Mouse (Mus musculus) kidney, postnatal 4 days (tissue): ENCODE data around the gene Xylt1.

Experiments
- DNase-seq, 2 experiments: peaks; one replicate each; pipeline ENCODE4 v3.0.0; 2021; ENCODE audit warnings: mixed read lengths in 2 of 2

Gene Xylt1

DNA sequence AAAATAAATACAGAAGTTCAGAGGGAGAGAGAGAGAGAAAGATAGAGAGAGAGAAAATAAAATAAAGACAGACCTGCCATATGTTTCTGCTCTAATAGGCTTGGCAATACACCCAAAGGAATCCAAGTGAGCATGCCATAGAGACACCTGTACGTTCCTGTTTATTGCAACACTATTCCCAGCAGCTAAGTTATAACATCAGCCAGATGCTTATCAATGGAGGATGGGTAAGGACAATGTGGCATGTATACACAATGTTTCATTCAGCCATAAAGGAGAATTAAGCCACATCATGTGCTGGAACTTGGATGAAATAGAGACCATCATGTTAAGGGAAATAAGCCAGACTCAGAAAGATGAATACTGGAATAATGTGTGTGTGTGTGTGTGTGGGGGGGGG, 186.1 kb downstream of the Xylt1 start:
- DNase-seq: no peak

DNA sequence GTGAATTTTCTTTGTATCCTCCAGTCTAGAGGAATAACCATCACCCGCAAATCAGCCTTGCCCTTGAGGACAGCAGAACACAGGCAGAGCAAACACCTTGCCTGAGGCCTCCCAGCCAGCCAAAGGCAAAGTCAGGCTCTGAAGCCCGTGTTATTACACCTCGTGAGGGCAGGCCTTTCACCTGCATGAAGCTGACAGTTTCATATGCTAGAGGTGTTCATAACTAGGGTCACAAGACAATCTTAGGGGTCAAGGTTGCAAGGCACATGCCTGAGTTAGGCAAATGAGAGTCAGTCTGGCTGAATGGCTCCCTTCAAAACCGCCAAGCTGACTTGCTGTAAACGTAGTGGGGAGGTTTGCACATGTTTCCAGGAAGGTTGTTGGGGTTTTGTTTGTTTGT, 186.5 kb downstream of the Xylt1 start:
- no peak for DNase-seq

DNA sequence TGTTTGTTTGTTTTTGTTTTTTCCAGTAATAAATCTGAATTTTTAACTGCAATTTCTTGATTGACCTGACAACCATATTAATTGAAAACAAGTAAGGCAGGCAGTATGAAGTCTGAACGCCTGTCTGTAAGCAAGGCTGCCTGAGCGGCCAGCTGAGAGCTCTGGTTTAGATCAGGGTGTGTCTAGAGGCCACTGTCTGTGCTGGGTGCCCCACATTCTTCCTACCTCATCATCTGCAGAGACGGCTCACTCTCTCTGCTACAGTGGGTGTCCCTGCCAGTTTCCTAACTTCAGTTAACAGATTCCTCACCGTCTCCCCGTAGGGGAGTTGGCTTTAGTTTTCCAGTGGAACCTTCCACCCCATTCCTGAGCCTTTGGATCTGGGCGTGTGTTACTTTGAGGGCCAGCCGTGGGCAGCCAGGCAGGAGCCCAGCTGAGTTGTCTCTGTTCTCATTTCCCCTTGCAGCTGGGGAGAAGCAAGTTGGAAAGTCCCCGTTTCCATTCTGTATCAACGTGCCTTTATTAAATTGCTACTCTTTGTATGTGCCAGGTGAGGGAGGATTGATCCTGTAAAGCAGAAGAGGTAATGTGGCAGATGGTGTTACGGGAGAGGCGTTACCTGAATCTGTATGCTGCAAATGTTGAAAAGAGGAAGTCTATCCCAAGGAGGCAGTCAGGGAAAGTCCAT, 187.0 kb downstream of the Xylt1 start:
- DNase-seq: no peak

DNA sequence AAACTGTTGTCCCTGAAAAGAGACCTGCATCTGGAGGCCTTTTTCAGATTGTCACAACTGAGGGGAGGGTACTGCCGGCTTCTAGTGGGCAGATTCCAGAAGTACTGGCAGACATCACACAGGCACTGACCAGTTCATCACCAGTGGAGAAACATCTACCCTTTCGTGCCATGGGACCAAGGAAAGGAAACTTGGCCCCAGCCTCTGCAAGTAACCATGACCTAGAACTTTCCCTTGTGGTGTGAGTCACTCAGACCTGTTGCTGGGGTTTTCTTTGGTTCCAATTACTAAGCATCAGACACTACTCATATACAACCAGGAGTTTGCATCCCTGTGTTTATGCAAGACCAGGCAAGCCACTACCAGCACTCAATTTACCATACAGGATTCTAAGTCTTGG, 190.4 kb downstream of the Xylt1 start:
- no peak for DNase-seq

DNA sequence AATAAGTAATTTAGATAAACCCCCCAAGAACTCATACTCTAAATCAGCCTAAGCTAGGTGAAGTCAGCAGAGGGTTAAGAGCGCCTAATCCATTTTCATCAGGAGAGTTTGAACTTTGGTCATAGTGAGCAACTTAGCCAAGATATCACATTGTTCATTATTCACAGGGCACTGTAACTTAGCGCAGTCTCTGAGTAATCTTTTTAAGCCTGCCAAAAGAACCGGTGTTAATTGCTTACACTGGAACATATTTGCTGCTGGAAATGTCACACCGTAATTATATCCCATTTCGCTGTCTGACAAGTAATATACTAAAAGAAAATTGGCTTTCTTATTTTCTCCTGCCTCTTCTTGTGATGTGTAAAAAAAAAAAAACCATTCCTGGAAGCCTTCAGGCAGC, 190.9 kb downstream of the Xylt1 start:
- no peak for DNase-seq

DNA sequence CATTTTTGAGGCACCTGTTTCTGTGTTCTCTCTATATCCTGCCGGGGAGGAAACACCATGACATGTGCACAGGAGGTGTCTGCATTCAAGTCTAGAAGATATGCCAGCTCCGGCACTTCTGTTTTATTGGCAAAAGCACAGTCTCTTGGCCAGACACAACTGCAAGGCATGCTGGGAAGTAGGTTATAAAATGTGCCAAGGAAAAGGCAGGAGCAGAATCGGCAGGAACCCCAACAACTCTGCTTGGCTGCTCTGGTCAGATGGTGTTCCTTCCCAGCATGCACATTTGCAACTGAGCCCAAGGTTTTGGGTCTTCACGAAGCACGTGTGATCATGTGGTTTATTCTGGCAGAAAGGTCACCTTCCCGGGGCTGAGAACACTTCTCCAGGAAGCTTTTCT, 192.4 kb downstream of the Xylt1 start:
- DNase-seq: no peak

DNA sequence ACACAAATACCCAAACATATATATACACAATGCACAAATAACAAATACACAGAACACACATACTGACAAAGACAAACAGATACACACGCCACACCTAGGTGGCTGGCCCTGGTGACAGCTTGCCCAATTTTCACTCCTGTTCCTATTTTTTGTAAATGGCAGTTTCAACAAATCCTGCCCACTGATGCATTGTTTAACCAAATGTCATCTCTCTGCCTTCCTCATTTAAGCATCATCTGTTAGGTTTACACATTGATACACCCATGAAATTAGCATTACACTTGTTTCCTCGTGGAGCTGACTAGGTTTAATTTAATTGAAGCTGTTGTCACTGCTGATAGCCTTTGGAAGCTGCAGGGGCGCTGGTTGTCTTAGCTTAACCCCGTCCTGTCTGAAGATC, 194.6 kb downstream of the Xylt1 start:
- no peak for DNase-seq

DNA sequence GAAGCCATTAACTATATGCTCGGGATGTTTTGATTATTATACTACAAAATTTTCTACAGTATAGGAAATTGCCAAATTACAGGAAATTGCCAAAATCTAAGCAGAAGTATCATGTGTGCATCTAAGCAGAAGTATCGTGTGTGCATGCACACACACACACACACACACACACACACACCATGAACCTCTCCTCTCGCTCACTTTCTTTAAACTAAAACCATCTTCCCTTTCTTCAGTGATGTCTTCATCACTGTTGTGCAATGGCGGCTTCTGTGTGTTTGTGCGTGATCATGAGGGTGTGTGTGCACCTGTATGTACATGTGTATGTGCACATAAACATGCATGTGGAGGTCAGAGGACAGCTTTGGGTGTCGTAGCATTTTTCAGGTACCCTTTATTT, 196.3 kb downstream of the Xylt1 start:
- DNase-seq: no peak

DNA sequence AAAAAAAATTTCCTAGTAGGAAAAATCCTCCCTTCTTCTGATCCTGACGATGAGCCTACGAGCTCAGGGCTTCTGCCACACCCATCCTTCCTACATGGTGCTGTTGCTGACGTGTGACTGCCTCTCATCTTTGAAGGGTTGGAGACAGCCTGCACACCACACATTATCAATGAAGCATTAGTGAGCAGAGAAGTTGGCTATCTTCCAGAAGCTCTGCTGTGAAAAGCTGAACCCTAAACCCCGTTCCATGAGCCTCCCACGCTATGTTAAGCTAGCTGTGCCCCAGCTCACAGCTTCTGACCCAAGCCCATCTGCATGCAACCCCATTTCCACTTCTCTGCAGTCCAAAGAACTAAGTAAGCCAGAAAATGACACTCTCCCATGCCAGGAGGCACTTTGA, 204.4 kb downstream of the Xylt1 start:
- no peak for DNase-seq

DNA sequence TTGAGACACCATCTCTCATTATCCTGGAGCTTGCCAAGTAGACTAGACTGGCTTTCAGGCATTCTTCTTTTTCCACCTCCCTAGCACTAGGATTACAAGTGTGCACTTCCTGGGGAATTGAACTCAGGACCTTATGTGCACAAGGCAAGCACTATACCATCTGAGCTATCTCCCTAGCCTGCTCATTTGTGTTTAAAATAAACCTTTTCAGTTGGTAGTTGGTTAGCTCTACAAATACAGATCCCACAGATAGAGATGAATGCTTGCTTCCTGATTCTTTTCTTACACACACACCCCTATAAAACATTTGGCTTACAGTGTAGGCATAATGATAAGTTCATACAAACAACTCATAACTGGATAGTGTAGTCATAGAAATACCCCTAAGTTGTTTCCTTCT, 206.0 kb downstream of the Xylt1 start:
- DNase-seq: no peak

DNA sequence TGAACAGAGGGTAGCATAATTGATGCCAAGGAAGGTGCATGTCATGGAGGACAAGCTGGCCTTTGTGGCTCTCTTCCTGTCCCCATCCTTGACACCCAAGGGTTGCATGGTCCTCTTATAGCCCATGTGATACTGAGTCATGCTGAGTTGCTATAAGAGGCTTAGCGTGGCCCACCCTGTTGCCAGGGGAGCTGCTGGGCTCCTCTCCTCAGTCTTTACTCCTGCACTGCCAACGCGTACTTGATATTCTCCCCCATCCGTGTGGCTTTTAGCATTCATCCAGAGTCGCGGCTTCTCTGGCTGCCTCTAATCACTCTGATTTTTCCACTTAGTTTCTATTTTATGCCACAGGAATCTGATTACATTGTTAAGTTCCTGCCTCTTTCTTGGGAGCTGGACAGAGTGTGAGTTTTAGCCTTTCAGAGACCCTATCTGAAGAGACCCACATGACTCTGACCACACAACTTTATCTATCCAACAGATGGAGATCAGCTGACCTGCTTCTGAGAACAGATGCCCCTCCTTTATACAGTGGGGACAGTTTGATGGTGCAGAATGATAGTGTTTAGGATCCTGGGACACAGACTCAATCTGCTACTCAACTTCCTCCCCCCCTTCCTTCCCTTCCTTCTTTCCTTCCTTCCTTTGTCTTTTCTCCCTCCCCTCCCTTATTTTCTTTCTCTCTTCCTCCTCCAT, 206.6 kb downstream of the Xylt1 start:
- no peak for DNase-seq

DNA sequence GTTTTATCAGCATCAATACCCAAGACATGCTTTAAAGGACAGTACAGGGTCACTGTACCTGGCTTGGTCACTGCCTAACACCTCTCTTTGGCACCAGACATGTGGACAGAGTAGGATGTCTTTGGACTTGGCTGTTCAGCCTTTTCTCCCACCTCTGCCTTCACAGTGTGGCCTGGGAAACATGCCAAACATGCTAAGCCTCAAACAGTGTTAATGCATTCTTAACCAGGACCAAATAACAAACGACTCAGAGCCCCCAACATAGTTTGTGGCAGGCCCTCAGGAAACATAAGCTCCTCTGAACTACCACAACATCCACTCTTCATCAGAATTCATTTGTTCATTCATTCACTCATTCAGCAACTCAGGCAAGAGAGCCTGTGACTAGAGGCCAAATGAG, 207.6 kb downstream of the Xylt1 start:
- no peak for DNase-seq

DNA sequence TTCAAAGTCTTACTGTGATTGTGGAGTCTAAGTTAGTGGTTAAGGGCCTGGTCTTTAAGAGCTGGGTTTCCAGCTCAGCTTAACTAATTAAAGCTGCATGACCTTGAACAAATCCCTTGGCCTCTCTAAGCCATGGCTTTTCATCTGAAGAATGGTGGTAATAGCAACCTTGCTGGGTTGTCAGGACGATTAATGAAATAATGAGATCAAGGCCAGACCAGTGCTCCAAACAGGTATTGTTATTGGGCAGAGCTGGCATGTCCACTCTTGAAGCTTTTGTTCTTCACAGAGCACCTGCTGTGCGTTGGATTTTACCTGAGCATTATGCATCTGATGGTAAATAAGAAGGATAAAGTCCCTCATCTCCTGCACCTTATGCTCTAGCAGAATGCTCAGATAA, 208.6 kb downstream of the Xylt1 start:
- no peak for DNase-seq

DNA sequence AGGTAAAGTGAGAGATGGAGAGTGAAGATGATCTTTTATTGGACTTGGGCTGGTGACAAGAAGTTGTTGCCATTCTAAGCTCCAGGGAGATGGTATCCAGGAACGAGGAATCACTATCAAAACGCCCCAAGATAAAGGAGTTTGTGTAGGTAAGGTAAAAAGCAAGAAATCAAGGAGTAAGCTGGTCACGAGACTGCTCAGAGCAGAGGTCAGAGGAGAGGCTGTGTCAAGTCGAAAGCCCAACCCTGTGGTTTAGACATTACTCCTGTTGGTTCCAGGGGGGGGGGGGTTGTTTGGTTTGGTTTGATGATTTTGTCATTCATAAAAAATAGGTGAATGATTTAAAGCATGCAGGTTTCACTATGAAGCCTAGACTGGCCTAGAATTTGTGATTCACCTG, 209.0 kb downstream of the Xylt1 start:
- no peak for DNase-seq

DNA sequence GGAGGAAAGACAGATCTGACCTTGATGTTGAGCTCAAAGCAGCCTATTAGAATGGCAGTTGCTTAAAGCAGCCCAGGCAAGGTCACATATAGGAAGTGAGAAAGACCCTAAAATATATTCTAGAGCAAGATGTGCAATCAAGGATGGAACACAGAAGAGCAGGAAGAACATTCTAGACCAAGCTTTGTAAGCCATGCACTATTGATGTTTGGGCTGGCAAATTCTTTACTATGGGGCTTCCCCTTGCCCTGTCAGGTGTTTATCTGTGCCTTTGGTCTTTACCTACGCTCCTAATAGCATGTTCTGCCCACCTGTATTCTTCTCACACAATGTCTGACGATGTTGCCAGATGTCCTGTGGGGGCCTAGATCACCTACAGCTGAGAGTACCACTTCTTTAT, 213.4 kb downstream of the Xylt1 start:
- no peak for DNase-seq

DNA sequence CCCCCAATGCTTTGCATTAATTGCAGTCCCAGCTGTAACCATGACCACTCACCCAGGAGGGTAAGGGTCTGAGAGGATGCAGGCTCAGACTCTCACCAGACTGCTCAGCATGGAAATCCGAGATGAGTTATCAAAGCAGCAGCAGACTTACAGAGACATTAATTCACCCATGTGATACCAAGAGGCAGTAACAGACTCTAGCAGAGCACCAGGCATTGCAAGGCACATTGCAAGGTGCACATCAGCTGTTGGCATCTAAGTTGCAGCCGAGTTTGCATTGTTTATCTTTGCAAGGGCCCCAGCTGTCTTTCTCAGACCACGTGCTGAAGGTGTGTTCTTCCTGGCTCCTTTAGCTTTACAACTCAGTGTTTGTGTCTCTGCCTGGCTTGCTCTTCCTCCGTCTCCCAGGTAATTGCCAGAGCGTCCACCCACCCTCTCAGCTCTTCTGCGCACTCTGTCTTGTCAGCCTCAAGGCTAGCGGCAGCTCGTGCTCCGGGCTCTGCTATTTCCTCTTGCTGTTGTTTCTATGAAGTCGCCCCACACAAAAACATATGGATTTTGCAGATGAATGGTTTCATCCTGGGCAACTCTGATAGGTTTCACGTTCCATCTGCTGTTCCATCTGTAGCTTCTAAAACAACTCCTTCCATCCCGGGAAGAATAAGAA, 214.4 kb downstream of the Xylt1 start:
- DNase-seq: no peak

DNA sequence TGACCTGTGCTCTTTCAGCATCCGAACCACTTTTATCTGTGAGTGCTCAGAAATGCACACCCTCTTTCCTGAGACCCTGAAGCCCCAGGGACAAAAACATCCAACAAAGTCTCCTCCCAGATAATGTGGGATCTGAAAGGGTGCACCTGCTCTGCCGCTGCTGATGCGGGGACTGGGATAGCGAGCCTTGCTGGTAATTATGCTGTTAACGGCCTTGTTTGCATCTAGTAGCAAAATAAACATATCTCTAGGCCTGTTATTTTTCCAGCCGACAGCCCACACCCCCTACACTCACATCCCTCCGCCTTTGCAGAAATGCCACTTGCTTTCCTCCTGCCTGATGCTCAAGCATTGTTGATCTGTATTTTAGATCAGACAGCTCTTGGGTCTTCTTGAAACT, 219.7 kb downstream of the Xylt1 start:
- DNase-seq: no peak

DNA sequence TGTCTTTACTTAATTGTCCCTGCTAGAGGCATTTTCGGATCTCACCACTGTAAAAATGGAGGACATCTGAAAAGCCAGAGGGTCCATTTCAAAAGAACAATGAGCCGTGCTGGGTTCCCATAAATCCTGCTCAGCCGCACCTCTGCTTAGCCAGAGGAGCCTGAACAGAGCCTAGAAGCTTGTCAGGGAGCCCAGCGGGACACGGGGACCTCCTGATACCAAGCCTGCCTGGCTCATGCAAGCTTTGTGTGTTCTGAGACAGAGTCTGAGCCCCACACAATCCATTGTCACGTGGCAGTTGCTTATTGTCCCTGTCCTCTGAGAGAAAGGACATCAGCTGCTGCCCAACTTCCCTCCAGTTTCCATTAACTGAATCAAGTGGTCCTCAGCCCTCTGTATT, 229.7 kb downstream of the Xylt1 start:
- no peak for DNase-seq

DNA sequence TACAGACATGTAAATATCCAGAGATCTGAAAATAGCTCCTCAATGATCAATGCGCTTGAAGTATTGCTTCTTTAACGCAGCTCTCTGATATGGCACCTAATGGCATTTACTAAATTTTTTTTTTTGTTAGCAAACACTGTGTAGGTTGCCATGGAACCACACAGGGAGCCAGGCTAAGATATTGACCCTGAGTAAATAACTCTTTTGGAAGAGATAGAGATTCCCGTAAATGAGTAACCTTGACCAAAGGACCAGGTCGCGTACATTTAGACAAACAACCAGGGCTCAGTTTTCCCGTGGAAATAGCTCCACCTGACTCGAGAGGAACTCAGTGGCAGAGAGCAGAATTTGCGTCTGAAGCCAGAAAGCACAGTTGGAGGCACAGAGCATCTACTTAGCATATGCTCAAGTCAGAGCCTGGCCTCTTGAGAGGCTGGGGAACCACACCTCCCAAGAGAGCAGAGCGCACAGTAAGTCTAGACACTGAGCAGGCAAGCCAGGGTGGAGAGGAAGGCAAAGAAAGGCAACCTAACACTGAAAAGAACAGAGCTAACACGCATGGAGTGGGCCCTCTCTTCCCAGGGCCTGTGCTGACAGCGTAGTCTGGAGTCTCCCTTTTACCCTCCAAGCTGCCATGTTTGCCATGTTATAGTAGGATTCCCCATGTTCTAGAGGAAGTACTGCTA, 232.2 kb downstream of the Xylt1 start:
- no peak for DNase-seq

DNA sequence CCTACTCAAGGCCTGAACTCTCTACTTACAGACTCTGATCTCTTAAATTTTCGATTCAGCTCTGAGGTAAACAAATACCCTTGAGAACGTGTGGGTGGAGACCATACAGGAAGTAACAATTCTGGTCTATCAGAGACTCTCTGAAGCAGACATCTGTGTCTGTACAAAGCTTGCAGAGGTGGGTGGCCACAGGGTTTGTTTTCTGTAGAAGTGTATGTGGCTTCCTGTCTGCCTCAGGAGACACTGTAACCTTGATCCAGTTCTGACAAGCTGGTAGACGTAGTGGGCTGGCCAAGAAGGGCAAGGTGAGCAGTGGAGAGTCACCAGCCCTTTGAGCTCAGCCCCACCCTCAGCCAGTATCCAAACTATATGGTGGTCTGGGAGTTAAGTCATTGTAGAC, 233.0 kb downstream of the Xylt1 start:
- no peak for DNase-seq

DNA sequence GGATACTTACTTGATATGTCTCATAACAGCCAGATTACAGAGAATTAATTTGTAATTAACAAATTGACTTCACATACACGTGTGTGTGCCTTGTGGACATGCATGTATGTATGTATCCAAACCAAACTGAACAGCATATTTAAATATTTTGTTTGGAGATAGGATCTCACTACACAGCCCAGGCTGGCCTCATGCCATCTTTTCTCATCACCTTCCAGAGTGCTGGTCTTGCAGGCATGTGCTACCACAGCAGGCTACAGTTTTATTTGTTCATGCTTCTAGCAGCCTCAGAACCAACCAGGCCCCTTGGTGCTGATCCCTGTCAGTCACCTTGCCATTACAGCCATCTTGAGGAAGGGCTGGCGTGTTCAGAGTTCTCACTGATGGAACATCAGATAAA, 233.6 kb downstream of the Xylt1 start:
- no peak for DNase-seq

DNA sequence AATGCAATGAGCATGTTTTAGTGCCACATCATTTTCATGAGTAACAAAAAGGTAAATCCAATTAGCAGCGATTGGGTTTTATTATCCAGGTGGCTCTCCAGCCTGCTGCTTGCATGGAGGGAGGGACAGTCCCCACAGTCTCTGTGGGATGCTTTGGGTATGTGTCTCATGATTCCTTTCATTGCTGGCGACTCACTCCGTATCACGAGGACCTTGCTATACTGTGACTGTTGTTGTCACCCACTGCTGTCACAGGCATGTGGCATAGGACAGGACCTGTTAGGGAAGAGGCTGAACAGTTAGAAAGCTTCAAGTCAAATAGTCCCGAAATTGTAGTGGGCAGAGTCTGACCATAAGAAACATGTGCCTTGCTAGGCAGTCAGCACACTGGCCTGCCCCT, 234.1 kb downstream of the Xylt1 start:
- no peak for DNase-seq

DNA sequence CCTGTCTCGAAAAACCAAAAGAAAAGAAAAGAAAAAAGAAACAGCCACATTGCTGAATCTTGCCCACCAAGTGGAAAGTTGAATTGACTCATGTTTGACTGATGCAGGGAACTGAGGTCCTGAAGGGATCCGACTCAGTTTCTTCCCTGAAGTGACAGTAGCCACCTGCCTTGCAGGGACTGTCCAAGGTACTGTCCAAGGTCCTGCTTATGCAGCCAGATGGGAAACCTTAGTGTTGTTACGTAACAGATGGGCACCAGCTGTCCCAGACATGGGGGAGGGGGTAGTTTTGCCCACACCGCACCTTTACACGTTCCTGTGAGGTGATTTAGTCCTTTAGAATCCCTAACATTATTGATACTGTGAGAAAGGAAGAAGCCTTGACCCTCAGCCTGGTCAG, 235.5 kb downstream of the Xylt1 start:
- peak; percentile 50 to 55 for DNase-seq

DNA sequence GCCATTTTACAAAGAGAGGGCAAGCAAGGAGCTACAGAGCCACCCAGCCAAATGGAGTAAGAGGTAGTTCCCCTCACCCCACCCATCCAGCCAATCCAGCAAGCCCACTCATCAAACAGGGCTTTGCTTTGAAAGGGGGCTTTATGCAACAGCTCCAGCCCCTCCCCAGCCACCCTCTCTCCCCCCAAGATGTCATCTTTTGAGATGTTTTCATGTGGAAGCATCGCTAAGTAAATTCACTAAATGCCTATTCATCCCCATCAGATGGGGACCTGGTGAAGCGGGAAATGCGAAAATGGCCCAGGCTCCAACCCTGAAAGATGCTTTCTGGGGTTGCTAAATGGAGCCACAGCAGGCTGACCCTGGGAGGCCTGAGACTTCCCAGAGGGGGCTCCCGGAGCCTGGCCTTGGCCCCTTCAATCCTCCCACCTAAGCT, 238.0 kb downstream of the Xylt1 start:
- no peak for DNase-seq
